Mouse (Mus musculus): ENCODE measurements around the gene Tnrc6c.

DNA sequence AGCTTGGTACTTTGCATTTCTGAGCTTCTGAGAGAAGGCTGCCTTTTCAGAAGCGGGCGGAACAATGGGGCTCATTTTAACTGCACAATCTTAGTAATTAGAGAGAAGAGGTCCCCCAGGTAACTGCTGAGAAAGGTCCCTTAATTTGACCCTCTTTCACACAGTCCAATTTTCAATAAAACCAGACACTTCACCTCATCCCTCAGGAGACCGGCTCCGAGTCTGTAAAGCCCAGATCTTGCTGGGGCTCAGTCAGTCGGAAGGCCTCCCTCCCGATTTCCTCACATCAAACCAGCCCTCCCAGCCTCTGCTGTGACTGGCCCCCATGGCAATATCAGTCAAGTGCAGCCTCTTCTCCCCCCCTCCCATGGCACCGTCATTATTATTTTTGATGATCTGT lies 15.7 kb upstream of the Tnrc6c start:
- TF ChIP-seq CTCF (IDR thresholded peaks at IDR 0.05) (no peak), EP300 (IDR thresholded peaks at IDR 0.05; ENCODE audit: insufficient read depth, low read depth, low read length) (no peak), POLR2A (IDR thresholded peaks at IDR 0.05; ENCODE audit: insufficient read depth, low read depth, low read length) (no peak)

Measured in heart, adult 2 months (tissue).